Mouse (Mus musculus) liver, adult 2 months (tissue): Measurements from ENCODE around the gene Calhm2. TPM values are rescaled to one million over a fixed set of nuclear protein-coding genes. Genes with fewer than 3 reads are reported as not detected.

Experiments used
- DNase-seq: peaks from one replicate; pipeline ENCODE4 v3.0.0-alpha.2; 2011; ENCODE audit warnings: low read depth, low spot score; ENCODE audit errors: extremely low read depth
- H3K27ac ChIP-seq: fragments of 200-500 bp; replicated peaks from 2 replicates; pipeline ENCODE4 v1.5.1; 2012; ENCODE audit warnings: low read depth, mild to moderate bottlenecking, control low read depth, inconsistent platforms, low read length; ENCODE audit not compliant: insufficient read depth
- H3K27me3 ChIP-seq: fragments of 200-500 bp; 2 replicates; pipeline ENCODE4 v1.6.1; 2012; ENCODE audit warnings: mild to moderate bottlenecking, moderate library complexity, low read length, inconsistent platforms; ENCODE audit not compliant: control insufficient read depth, insufficient read depth
- H3K36me3 ChIP-seq: fragments of 200-500 bp; 2 replicates; pipeline ENCODE4 v1.6.1; 2012; ENCODE audit warnings: low read length, inconsistent platforms; ENCODE audit not compliant: control insufficient read depth, insufficient read depth
- H3K4me1 ChIP-seq: fragments of 200-500 bp; 2 replicates; pipeline ENCODE4 v1.6.1; 2011; ENCODE audit warnings: low read length; ENCODE audit not compliant: control insufficient read depth, insufficient read depth
- H3K4me3 ChIP-seq: fragments of 200-500 bp; 2 replicates; pipeline ENCODE4 v1.5.1; 2011; ENCODE audit warnings: low read depth, mild to moderate bottlenecking, control low read depth, low read length, moderate library complexity; ENCODE audit not compliant: insufficient read depth
- H3K79me2 ChIP-seq: fragments of 200-500 bp; 2 replicates; pipeline ENCODE4 v1.6.1; 2012; ENCODE audit warnings: inconsistent platforms, mild to moderate bottlenecking, low read length, moderate library complexity; ENCODE audit not compliant: control insufficient read depth, insufficient read depth
- H3K9ac ChIP-seq: fragments of 200-500 bp; 2 replicates; pipeline ENCODE4 v1.6.1; 2012; ENCODE audit warnings: low read depth, mild to moderate bottlenecking, control low read depth, inconsistent platforms, low read length
- CTCF ChIP-seq: fragments of 200-500 bp; IDR thresholded peaks from 2 replicates; pipeline ENCODE4 v1.5.1; 2011; ENCODE audit warnings: low read depth, low read length, control low read depth
- POLR2A ChIP-seq: fragments of 200-500 bp; IDR thresholded peaks from 2 replicates; pipeline ENCODE4 v1.6.1; 2011; ENCODE audit warnings: low read length, control low read depth; ENCODE audit not compliant: insufficient read depth; ENCODE audit errors: extremely low read depth
- WGBS: fragments of 180-500 bp; shearing (Covaris S2); methylation state at CpG from one replicate; pipeline ENCODE4 v1.1.7; 2018; 5-methylcytosine and 5-hydroxymethylcytosine counted together
- polyA plus RNA-seq: library from polyadenylated mRNA; depleted of rRNA; stranded (reverse); fragments of >200 nt; gene quantifications from 2 replicates; pipeline ENCODE4 v1.2.3, GENCODE M21; 2012; rRNA removed
- total RNA-seq: library from RNA; depleted of rRNA; stranded (reverse); fragments of >200 nt; gene quantifications from 2 replicates; pipeline ENCODE4 v1.2.3, GENCODE M21; 2014; rRNA removed

Gene Calhm2
- total and polyA plus RNA-seq, 2 experiments = 1.5 to 2.0 TPM

GRCm38 (mm10) chr19:47057684-47058083 lies 80.4 kb downstream of the Calhm2 start:
- H3K27me3 ChIP-seq = no peaks in the 10 kb centered on the region
- no peak for TF ChIP-seq CTCF
- TF ChIP-seq POLR2A = no peak
- H3K36me3 ChIP-seq = no peaks in the 10 kb centered on the region
- no peak for DNase-seq
- H3K4me3 ChIP-seq = no peak overlapping the region
- 78% methylated on average over 1 of the region's 1 CpGs for WGBS
- no peaks in the 10 kb centered on the region for H3K79me2 ChIP-seq
- H3K9ac ChIP-seq = no peak overlapping the region
- H3K27ac ChIP-seq = no peak overlapping the region
- H3K4me1 ChIP-seq = peaks cover 6% of the 10 kb centered on the region; the same call in 1 of the 2 replicates

Other genes starting within 250 kb of the Calhm2 start
- under 0.01 TPM in 1 of 2 replicates, not detected in the other for gene Ina, start 123.6 kb downstream of the Calhm2 start, total RNA-seq
- gene Ina, start 123.6 kb downstream of the Calhm2 start, polyA plus RNA-seq = not detected in 2 replicates
- gene Nt5c2, start 123.1 kb downstream of the Calhm2 start, total RNA-seq = 12.6 and 14.8 TPM in 2 replicates
- gene Nt5c2, start 123.1 kb downstream of the Calhm2 start, polyA plus RNA-seq = 7.4 and 7.5 TPM in 2 replicates
- gene Pcgf6, start 87.4 kb downstream of the Calhm2 start, total RNA-seq = 3.6 and 5.9 TPM in 2 replicates
- 4.6 and 5.0 TPM in 2 replicates for gene Pcgf6, start 87.4 kb downstream of the Calhm2 start, polyA plus RNA-seq
- 2.3 and 2.6 TPM in 2 replicates for gene Taf5, start 70.5 kb downstream of the Calhm2 start, total RNA-seq
- gene Taf5, start 70.5 kb downstream of the Calhm2 start, polyA plus RNA-seq = 1.5 and 1.9 TPM in 2 replicates
- gene Usmg5, start 47.6 kb downstream of the Calhm2 start, total RNA-seq = 264 and 266 TPM in 2 replicates
- 125 and 171 TPM in 2 replicates for gene Usmg5, start 47.6 kb downstream of the Calhm2 start, polyA plus RNA-seq
- 7.1 and 8.3 TPM in 2 replicates for gene Pdcd11, start 47.5 kb downstream of the Calhm2 start, total RNA-seq
- 4.4 and 6.1 TPM in 2 replicates for gene Pdcd11, start 47.5 kb downstream of the Calhm2 start, polyA plus RNA-seq
- gene Calhm1, start 6.0 kb upstream of the Calhm2 start, total RNA-seq = not detected in 2 replicates
- not detected in 2 replicates for gene Calhm1, start 6.0 kb upstream of the Calhm2 start, polyA plus RNA-seq
- gene Calhm3, start 19.5 kb upstream of the Calhm2 start, total RNA-seq = not detected in 2 replicates
- gene Calhm3, start 19.5 kb upstream of the Calhm2 start, polyA plus RNA-seq = not detected in 2 replicates
- gene Neurl1a, start 40.5 kb upstream of the Calhm2 start, total RNA-seq = 0.28 and 0.34 TPM in 2 replicates
- 0.24 and 0.28 TPM in 2 replicates for gene Neurl1a, start 40.5 kb upstream of the Calhm2 start, polyA plus RNA-seq